Mouse (Mus musculus) spleen, adult 2 months (tissue): ENCODE measurements at regions not wholly inside any gene's neighbourhood (a gene's known extent, or its start where the extent isn't known, plus 50 kb on each side); places are given as distances from the start of the nearest gene placed in this dataset.

ENCODE experiments used
- CTCF ChIP-seq: fragments of 200-500 bp; IDR thresholded peaks from 2 replicates; pipeline ENCODE4 v1.5.1; 2011; ENCODE audit warnings: mild to moderate bottlenecking, inconsistent platforms; ENCODE audit not compliant: insufficient read depth, insufficient read length, insufficient replicate concordance; ENCODE audit errors: extremely low read depth
- POLR2A ChIP-seq: fragments of 200-500 bp; IDR thresholded peaks from 2 replicates; pipeline ENCODE4 v1.6.1; 2011; ENCODE audit warnings: low read depth, low read length, inconsistent platforms

DNA sequence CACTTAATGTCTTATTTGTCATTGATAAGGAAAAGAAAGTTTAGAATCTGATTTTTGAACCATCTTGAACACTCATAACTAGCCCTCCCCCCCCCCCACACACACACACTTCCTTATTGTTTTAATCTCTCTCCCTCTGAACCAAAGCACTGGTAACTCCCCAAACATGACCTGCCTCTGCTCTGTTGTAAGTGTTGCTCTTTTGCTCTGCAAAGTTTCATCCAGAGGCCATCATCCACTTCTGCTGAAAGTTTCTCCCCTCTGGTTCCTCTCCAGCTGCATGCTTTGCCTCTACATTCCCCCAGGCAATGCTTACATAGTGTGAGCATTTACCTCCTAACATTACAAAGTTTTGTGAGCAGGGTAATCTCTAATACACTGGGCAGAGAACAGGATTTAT, 418.1 kb downstream of the Sorl1 start:
- TF ChIP-seq CTCF, result no peak
- TF ChIP-seq POLR2A, result no peak
